Mouse (Mus musculus) MEL (cell line): ENCODE data around the gene Cdca5. TPM values are rescaled to one million over a fixed set of nuclear protein-coding genes. Genes with fewer than 3 reads are reported as not detected.

Source experiments
- DNase-seq: peaks from one replicate; pipeline ENCODE4 v3.0.0; 2011; ENCODE audit warnings: low read depth, low spot score
- H3K27ac ChIP-seq: 2 replicates; pipeline ENCODE4 v1.5.1; 2012; ENCODE audit warnings: low read depth, mild to moderate bottlenecking, control low read depth, low read length, moderate library complexity; ENCODE audit not compliant: control insufficient read depth
- H3K27me3 ChIP-seq, 2 experiments: fragments of 150-350 bp in 1 of 2; sonication (generic) in 1 of 2; 2 replicates each; pipeline ENCODE4 v1.6.1; 2012; ENCODE audit warnings: low read length in 2 of 2, mild to moderate bottlenecking in 2 of 2, improper control_type of control experiment in 1 of 2, moderate library complexity in 1 of 2; ENCODE audit not compliant: insufficient read depth in 2 of 2, control insufficient read depth in 1 of 2
- H3K36me3 ChIP-seq, 2 experiments: 2 replicates each; pipeline ENCODE4 v1.6.1; 2012 to 2014; ENCODE audit warnings: low read length in 2 of 2, improper control_type of control experiment in 1 of 2, inconsistent platforms in 1 of 2, mild to moderate bottlenecking in 1 of 2; ENCODE audit not compliant: insufficient read depth in 2 of 2, control insufficient read depth in 1 of 2
- H3K4me1 ChIP-seq, 2 experiments: fragments of 150-350 bp in 1 of 2; sonication (generic) in 1 of 2; 2 replicates each; pipeline ENCODE4 v1.6.1; 2012; ENCODE audit warnings: low read length in 2 of 2, improper control_type of control experiment in 1 of 2, mild to moderate bottlenecking in 1 of 2; ENCODE audit not compliant: insufficient read depth in 2 of 2, control insufficient read depth in 1 of 2
- H3K4me3 ChIP-seq, 2 experiments: fragments of 150-350 bp in 1 of 2; sonication (generic) in 1 of 2; 2 replicates each; pipeline ENCODE4 v1.5.1; 2012; ENCODE audit warnings: low read depth in 2 of 2, low read length in 2 of 2, mild to moderate bottlenecking in 2 of 2, moderate library complexity in 2 of 2, control low read depth in 1 of 2, improper control_type of control experiment in 1 of 2; ENCODE audit not compliant: control insufficient read depth in 1 of 2, insufficient read depth in 1 of 2
- H3K79me2 ChIP-seq: 2 replicates; pipeline ENCODE4 v1.6.1; 2012; ENCODE audit warnings: mild to moderate bottlenecking, low read length, moderate library complexity; ENCODE audit not compliant: control insufficient read depth, poor library complexity, insufficient read depth
- H3K9ac ChIP-seq: 2 replicates; pipeline ENCODE4 v1.6.1; 2012; ENCODE audit warnings: low read depth, mild to moderate bottlenecking, control low read depth, low read length, moderate library complexity; ENCODE audit not compliant: control insufficient read depth, poor library complexity, severe bottlenecking
- H3K9me3 ChIP-seq: fragments of 150-350 bp; sonication (generic); replicated peaks from 2 replicates; pipeline ENCODE4 v1.6.1; 2012; ENCODE audit warnings: mild to moderate bottlenecking, low read length, improper control_type of control experiment, moderate library complexity; ENCODE audit not compliant: insufficient read depth
- BHLHE40 ChIP-seq: IDR thresholded peaks from 2 replicates; pipeline ENCODE4 v1.6.1; 2012; ENCODE audit warnings: low read depth, mild to moderate bottlenecking, inconsistent platforms, low read length, improper control_type of control experiment, borderline replicate concordance
- CHD1 ChIP-seq: IDR thresholded peaks from 2 replicates; pipeline ENCODE4 v1.6.1; 2012; ENCODE audit warnings: low read depth, mild to moderate bottlenecking, inconsistent platforms, low read length, improper control_type of control experiment
- CHD2 ChIP-seq: IDR thresholded peaks from 2 replicates; pipeline ENCODE4 v1.6.1; 2011; ENCODE audit warnings: low read length, improper control_type of control experiment
- CTCF ChIP-seq, 3 experiments: IDR thresholded peaks in 2 of 3; conservative IDR thresholded peaks in 1 of 3; 2 replicates each; pipeline ENCODE4 v1.5.1; 2011 to 2012; ENCODE audit warnings: low read length in 3 of 3, low read depth in 2 of 3, mild to moderate bottlenecking in 2 of 3, improper control_type of control experiment in 1 of 3, inconsistent platforms in 1 of 3, mixed read lengths in 1 of 3, moderate library complexity in 1 of 3; ENCODE audit not compliant: control insufficient read depth in 1 of 3, insufficient read depth in 1 of 3, poor library complexity in 1 of 3, severe bottlenecking in 1 of 3
- E2F4 ChIP-seq: IDR thresholded peaks from 2 replicates; pipeline ENCODE4 v1.6.1; 2011; ENCODE audit warnings: low read depth, low read length, improper control_type of control experiment, borderline replicate concordance
- ELF1 ChIP-seq: IDR thresholded peaks from 2 replicates; pipeline ENCODE4 v1.6.1; 2014; ENCODE audit warnings: low read depth, mild to moderate bottlenecking, inconsistent platforms, low read length, improper control_type of control experiment, moderate library complexity
- EP300 ChIP-seq, 2 experiments: IDR thresholded peaks; 2 replicates each; pipeline ENCODE4 v1.6.1; 2011; ENCODE audit warnings: improper control_type of control experiment in 2 of 2, low read length in 2 of 2, low read depth in 1 of 2, mild to moderate bottlenecking in 1 of 2
- ETS1 ChIP-seq: IDR thresholded peaks from 2 replicates; pipeline ENCODE4 v1.6.1; 2012; ENCODE audit warnings: low read depth, mild to moderate bottlenecking, inconsistent platforms, low read length, improper control_type of control experiment, moderate library complexity
- GATA1 ChIP-seq: IDR thresholded peaks from 2 replicates; pipeline ENCODE4 v1.6.1; 2011; ENCODE audit warnings: low read depth, low read length, improper control_type of control experiment
- HCFC1 ChIP-seq: IDR thresholded peaks from 2 replicates; pipeline ENCODE4 v1.6.1; 2012; ENCODE audit warnings: low read depth, mild to moderate bottlenecking, inconsistent platforms, low read length, improper control_type of control experiment, moderate library complexity
- JUND ChIP-seq: IDR thresholded peaks from 2 replicates; pipeline ENCODE4 v1.6.1; 2011; ENCODE audit warnings: low read depth, mild to moderate bottlenecking, improper control_type of control experiment, low read length
- KAT2A ChIP-seq: conservative IDR thresholded peaks from 2 replicates; pipeline ENCODE4 v1.6.1; 2012; ENCODE audit warnings: low read depth, low read length, improper control_type of control experiment, inconsistent platforms
- MAFK ChIP-seq: IDR thresholded peaks from 2 replicates; pipeline ENCODE4 v1.6.1; 2011; ENCODE audit warnings: low read depth, mild to moderate bottlenecking, low read length, improper control_type of control experiment, borderline replicate concordance
- MAX ChIP-seq: IDR thresholded peaks from 2 replicates; pipeline ENCODE4 v1.6.1; 2011; ENCODE audit warnings: low read length, improper control_type of control experiment
- MAZ ChIP-seq: IDR thresholded peaks from 2 replicates; pipeline ENCODE4 v1.6.1; 2012; ENCODE audit warnings: low read depth, mild to moderate bottlenecking, inconsistent platforms, low read length, improper control_type of control experiment
- MXI1 ChIP-seq: IDR thresholded peaks from 2 replicates; pipeline ENCODE4 v1.6.1; 2011; ENCODE audit warnings: mild to moderate bottlenecking, low read depth, low read length, improper control_type of control experiment
- MYC ChIP-seq: IDR thresholded peaks from 2 replicates; pipeline ENCODE4 v1.6.1; 2011; ENCODE audit warnings: low read depth, mild to moderate bottlenecking, low read length, improper control_type of control experiment, moderate library complexity
- NELFE ChIP-seq: IDR thresholded peaks from 2 replicates; pipeline ENCODE4 v1.6.1; 2011; ENCODE audit warnings: low read depth, low read length, improper control_type of control experiment
- POLR2AphosphoS2 ChIP-seq: IDR thresholded peaks from 2 replicates; pipeline ENCODE4 v1.6.1; 2011; ENCODE audit warnings: low read length, improper control_type of control experiment
- RAD21 ChIP-seq: IDR thresholded peaks from 2 replicates; pipeline ENCODE4 v1.6.1; 2011; ENCODE audit warnings: mild to moderate bottlenecking, low read depth, low read length, improper control_type of control experiment
- RCOR1 ChIP-seq: IDR thresholded peaks from 2 replicates; pipeline ENCODE4 v1.6.1; 2012; ENCODE audit warnings: low read depth, mild to moderate bottlenecking, inconsistent platforms, low read length, improper control_type of control experiment
- SIN3A ChIP-seq: IDR thresholded peaks from 2 replicates; pipeline ENCODE4 v1.6.1; 2012; ENCODE audit warnings: low read length, improper control_type of control experiment, inconsistent platforms
- SMC3 ChIP-seq: IDR thresholded peaks from 2 replicates; pipeline ENCODE4 v1.6.1; 2011; ENCODE audit warnings: low read depth, low read length, improper control_type of control experiment
- TBP ChIP-seq: IDR thresholded peaks from 2 replicates; pipeline ENCODE4 v1.8.0; 2011; ENCODE audit warnings: low read depth, low read length, improper control_type of control experiment
- UBTF ChIP-seq: IDR thresholded peaks from 2 replicates; pipeline ENCODE4 v1.6.1; 2012; ENCODE audit warnings: low read depth, mild to moderate bottlenecking, inconsistent platforms, low read length, improper control_type of control experiment, moderate library complexity, borderline replicate concordance; ENCODE audit not compliant: insufficient read depth
- USF1 ChIP-seq: IDR thresholded peaks from 2 replicates; pipeline ENCODE4 v1.6.1; 2014; ENCODE audit warnings: low read depth, mild to moderate bottlenecking, inconsistent platforms, low read length, improper control_type of control experiment, moderate library complexity
- USF2 ChIP-seq, 2 experiments: IDR thresholded peaks; 2 replicates each; pipeline ENCODE4 v1.6.1; 2011 to 2012; ENCODE audit warnings: improper control_type of control experiment in 2 of 2, low read length in 2 of 2, borderline replicate concordance in 1 of 2, inconsistent platforms in 1 of 2, low read depth in 1 of 2, mild to moderate bottlenecking in 1 of 2; ENCODE audit not compliant: insufficient read depth in 1 of 2
- ZC3H11A ChIP-seq: IDR thresholded peaks from 2 replicates; pipeline ENCODE4 v1.6.1; 2012; ENCODE audit warnings: low read depth, mild to moderate bottlenecking, inconsistent platforms, low read length, improper control_type of control experiment
- ZKSCAN1 ChIP-seq: IDR thresholded peaks from 2 replicates; pipeline ENCODE4 v1.6.1; 2012; ENCODE audit warnings: low read depth, mild to moderate bottlenecking, inconsistent platforms, low read length, improper control_type of control experiment, moderate library complexity
- ZMIZ1 ChIP-seq: IDR thresholded peaks from 2 replicates; pipeline ENCODE4 v1.6.1; 2012; ENCODE audit warnings: low read depth, mild to moderate bottlenecking, inconsistent platforms, low read length, improper control_type of control experiment, moderate library complexity
- ZNF384 ChIP-seq: IDR thresholded peaks from 2 replicates; pipeline ENCODE4 v1.6.1; 2012; ENCODE audit warnings: low read depth, mild to moderate bottlenecking, inconsistent platforms, low read length, improper control_type of control experiment
- polyA plus RNA-seq, 2 experiments: library from polyadenylated mRNA; stranded (reverse) in 1 of 2; unstranded in 1 of 2; fragments of >175 nt in 1 of 2; fragments of >200 nt in 1 of 2; gene quantifications; 2 replicates each; pipeline versions ENCODE4 v1.2.1 to v1.2.4; 2012; ENCODE audit warnings: low replicate concordance in 2 of 2, low read depth in 1 of 2; ENCODE audit not compliant: insufficient read length in 2 of 2, insufficient read depth in 1 of 2, missing spikeins in 1 of 2
- total RNA-seq: library from RNA; depleted of rRNA; stranded (reverse); fragments of 300-350 nt; gene quantifications from 2 replicates; pipeline ENCODE4 v1.2.3, GENCODE M21; 2012

The Cdca5 gene
- total and polyA plus RNA-seq, 3 experiments = 48.5 to 56.5 TPM; not detected in 1

DNA sequence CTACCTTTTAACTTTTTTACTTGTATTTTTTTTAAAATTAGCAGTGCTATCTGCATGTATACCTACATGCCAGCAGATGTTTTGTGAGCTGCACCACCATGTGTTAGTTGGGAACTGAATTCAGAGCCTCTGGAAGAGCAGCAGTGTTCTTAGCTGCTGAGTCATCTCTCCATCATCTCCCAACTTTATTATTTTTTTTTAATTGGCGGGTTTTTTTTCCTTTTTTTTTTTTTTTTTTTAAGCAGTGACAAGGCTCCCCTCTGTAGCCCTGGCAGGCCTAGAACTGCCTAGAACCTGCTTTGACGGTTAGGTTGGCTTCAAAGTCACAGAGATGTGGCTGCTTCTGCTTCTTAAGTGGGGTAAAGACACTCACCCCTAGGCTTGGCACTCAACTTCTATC is 40.1 kb downstream of the Cdca5 start:
- no peak overlapping the region for H3K4me3 ChIP-seq
- TF ChIP-seq RCOR1 (no peak), MAX (no peak), BHLHE40 (no peak), NELFE (no peak)
- TF ChIP-seq, all 39 proteins: peak for 0
- Histone ChIP-seq H3K27me3 (no peaks in the 10 kb centered on the region), H3K9me3 (no peaks in the 10 kb centered on the region), H3K4me1 (peaks cover 3 to 7% of the 10 kb centered on the region in 2 experiments; a peak in 3 of 4 replicates), H3K27ac (no peak overlapping the region), H3K79me2 (peaks cover 1% of the 10 kb centered on the region; the same call in 1 of the 2 replicates), H3K36me3 (peaks cover 0 to 12% of the 10 kb centered on the region in 2 experiments; a peak in 2 of 4 replicates), H3K9ac (no peak overlapping the region)
- no peak for DNase-seq

DNA sequence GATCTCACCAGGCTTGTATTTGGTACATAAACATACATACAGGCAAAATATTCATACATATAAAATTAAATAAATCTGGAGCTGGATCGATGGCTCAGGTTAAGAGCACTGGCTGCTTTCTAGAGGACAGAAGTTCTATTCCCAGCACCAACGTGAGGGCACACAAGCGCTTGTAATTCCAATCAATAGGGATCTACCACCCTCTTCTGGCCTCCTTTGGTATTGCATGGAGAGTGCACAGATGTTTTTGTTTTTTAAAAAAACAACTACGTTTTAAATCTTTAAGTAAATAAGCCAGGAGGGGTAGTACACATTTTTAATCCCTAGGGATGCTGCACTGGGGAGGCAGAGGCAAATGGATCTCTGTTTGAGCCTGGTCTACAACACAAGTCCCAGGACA is 41.5 kb downstream of the Cdca5 start:
- peaks cover 0 to 17% of the 10 kb centered on the region in 2 experiments; a peak in 2 of 4 replicates for H3K36me3 ChIP-seq
- no peaks in the 10 kb centered on the region for H3K9me3 ChIP-seq
- peak overlapping the region in 1 of 2 experiments; percentile 57; a peak in 2 of 4 replicates for H3K4me3 ChIP-seq
- peaks cover 1% of the 10 kb centered on the region; the same call in 1 of the 2 replicates for H3K79me2 ChIP-seq
- no peak overlapping the region for H3K27ac ChIP-seq
- H3K27me3 ChIP-seq = no peaks in the 10 kb centered on the region
- DNase-seq = peak; percentile 86
- H3K4me1 ChIP-seq = peaks cover 3 to 19% of the 10 kb centered on the region in 2 experiments; a peak in 3 of 4 replicates
- peak overlapping the region; percentile 48 for H3K9ac ChIP-seq
- TF ChIP-seq JUND (no peak), MAX (no peak; the same call in 1 of the 2 replicates), E2F4 (no peak), HCFC1 (0 out of 2 replicates have a peak, but pooled peaks have one; percentile 26), RAD21 (peak; percentile 99), BHLHE40 (no peak), MYC (no peak; the same call in 1 of the 2 replicates), GATA1 (0 out of 2 replicates have a peak, but pooled peaks have one; percentile 9), CTCF (IDR thresholded peaks at IDR 0.05 in 2 of 3, conservative IDR thresholded peaks at IDR 0.05 in 1 of 3; ENCODE audit: control insufficient read depth in 1 of 3, insufficient read depth in 1 of 3, low read depth in 2 of 3, low read length in 3 of 3, poor library complexity in 1 of 3, severe bottlenecking in 1 of 3) (peak; percentile 59 to 95 (median 77)), MAFK (no peak), CHD2 (no peak), KAT2A (no peak), USF1 (no peak), NELFE (no peak), MAZ (no peak), MXI1 (peak; percentile 53; the same call in 1 of the 2 replicates), UBTF (no peak), POLR2AphosphoS2 (no peak), SIN3A (peak; percentile 85), ZNF384 (peak; percentile 66), TBP (peak; percentile 37; the same call in 1 of the 2 replicates), ELF1 (no peak), ZMIZ1 (no peak), EP300 (IDR thresholded peaks at IDR 0.05; ENCODE audit: low read depth in 1 of 2, low read length in 2 of 2) (no peak), ETS1 (no peak; the same call in 1 of the 2 replicates), USF2 (IDR thresholded peaks at IDR 0.05; ENCODE audit: borderline replicate concordance in 1 of 2, insufficient read depth in 1 of 2, low read depth in 1 of 2, low read length in 2 of 2) (no peak), CHD1 (no peak), RCOR1 (0 out of 2 replicates have a peak, but pooled peaks have one; percentile 37), ZKSCAN1 (no peak), ZC3H11A (peak; percentile 86), SMC3 (peak; percentile 85)
